Mouse (Mus musculus): Measurements from ENCODE around the gene Prkci.

DNA sequence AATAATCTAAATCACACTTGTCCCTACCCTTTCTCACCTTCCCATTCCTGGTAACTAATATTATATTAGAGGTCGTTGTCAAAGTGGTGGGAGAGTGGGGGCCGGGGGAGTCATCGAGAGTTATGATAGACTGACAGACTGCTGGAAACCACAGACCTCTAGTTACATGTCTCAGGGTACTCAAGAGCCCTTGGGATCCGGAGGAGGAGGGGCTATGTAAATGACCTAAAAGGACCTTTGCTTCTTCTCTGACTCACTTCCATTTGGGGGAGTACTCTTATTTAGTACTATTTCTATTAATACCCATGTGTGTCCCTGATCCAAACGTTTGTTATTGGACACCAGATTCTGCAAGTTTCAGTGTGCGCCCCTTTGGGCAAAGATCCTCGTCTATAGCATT, 94.4 kb downstream of the Prkci start:
- no peak for TF ChIP-seq GATA1 (IDR thresholded peaks at IDR 0.05; ENCODE audit: borderline replicate concordance, low read length)
- no peak for TF ChIP-seq FLI1 (IDR thresholded peaks at IDR 0.05; ENCODE audit: low read length)
